Mouse (Mus musculus) liver, embryonic 14.5 days (tissue): ENCODE results near the gene Ankrd33.

Source experiments
- CTCF ChIP-seq: IDR thresholded peaks from 2 replicates; pipeline ENCODE4 v1.5.1; 2016; ENCODE audit warnings: antibody characterized with exemption, low read depth, control low read depth
- EP300 ChIP-seq: IDR thresholded peaks from 2 replicates; pipeline ENCODE4 v1.6.1; 2016; ENCODE audit warnings: antibody characterized with exemption, low read depth

DNA sequence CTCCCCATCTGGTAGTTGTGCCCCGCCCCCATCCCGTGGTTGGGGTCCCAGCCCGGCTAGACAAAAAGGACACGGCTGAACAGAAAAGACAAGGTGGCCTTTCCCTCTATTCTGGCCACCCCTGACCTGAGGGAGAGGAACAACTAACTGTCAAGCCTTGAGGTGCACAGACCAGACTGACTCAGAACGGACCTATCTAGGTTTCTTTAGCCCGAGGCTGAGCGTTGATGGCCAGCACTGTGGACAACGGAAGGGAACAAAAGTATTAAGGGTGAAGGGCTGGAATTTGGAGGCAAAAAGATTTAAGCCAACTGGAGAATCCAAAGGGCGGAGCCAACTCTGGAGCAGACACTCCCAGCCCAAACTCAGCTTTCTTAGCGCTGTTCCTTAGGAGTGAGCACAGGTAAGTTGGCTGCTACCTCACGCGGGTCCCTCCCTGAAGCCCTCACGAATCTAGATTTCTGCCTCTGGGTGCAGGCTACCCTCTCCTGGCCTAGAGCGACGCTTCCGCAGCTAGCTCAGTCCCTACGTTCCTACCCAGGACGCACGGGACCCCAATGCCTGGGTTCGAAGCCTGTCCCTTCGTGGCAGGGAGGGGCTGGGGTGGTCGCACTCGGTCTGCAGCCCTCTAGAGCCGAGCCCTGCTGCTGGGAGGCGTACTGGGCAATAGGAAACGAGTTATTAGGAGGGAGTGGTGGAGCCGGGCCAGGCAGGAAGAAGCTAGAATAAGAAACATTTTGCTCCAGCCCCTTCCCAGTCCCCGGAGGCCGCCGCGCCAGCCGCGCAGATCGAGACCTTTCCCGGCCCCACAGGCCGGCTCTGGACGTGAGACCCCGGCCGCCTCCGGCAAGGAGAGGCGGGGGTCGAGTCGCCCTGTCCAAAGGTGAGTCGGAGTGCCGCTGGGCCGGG is 12.9 kb downstream of the Ankrd33 start, which contains the start of gene Acvrl1:
- no peak for TF ChIP-seq CTCF
- TF ChIP-seq EP300, result no peak
